Mouse (Mus musculus) urinary bladder, postnatal 10 days (tissue): Measurements from ENCODE around the gene Zfp462.

ENCODE experiments used
- DNase-seq: peaks from one replicate; pipeline ENCODE4 v3.0.0; 2022; ENCODE audit warnings: low spot score

Gene Zfp462

GRCm38 (mm10) chr4:55117839-55118487 lies 173.1 kb downstream of the Zfp462 start:
- no peak for DNase-seq

- no peak for DNase-seq
Measured at GRCm38 (mm10) chr4:55121126-55121525, 176.3 kb downstream of the Zfp462 start.

GRCm38 (mm10) chr4:55121952-55122351 lies 177.1 kb downstream of the Zfp462 start:
- DNase-seq = no peak

GRCm38 (mm10) chr4:55124126-55124525 lies 179.3 kb downstream of the Zfp462 start:
- DNase-seq = no peak

DNA sequence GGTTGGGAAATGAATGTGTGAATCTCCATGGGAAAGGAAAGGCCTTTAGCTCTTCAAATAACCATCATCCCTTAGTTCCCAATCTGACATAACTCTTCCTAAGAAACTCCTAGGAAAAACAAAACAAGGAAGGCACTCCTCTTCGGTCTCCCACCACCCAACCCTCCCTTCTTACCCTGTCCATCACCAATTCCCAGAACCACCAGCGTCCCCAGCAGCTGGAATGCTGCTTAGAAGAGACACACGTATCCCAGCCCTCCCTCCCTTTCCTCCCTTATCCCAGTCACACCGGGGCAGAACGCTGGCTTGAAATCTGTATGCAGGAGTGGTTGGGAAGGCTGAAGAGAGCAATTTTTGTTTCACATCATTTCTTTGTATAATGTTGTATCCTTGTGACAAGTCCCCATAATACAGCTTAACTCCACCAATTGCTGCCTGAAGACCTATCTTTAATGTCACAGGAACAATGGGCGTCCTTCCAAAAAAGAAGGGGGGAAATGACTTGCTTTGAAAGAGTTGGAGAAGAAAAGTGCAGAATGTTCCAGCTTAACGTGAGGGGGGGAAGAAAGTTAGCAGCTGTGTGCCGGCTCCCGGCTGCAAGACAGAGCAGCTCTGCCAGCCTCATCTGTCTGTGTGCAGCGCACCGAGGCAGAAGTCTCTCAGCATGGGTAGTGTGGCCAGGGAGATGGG lies 180.3 kb downstream of the Zfp462 start:
- DNase-seq = no peak

- no peak for DNase-seq
Measured at GRCm38 (mm10) chr4:55125738-55126054, 180.8 kb downstream of the Zfp462 start.

DNA sequence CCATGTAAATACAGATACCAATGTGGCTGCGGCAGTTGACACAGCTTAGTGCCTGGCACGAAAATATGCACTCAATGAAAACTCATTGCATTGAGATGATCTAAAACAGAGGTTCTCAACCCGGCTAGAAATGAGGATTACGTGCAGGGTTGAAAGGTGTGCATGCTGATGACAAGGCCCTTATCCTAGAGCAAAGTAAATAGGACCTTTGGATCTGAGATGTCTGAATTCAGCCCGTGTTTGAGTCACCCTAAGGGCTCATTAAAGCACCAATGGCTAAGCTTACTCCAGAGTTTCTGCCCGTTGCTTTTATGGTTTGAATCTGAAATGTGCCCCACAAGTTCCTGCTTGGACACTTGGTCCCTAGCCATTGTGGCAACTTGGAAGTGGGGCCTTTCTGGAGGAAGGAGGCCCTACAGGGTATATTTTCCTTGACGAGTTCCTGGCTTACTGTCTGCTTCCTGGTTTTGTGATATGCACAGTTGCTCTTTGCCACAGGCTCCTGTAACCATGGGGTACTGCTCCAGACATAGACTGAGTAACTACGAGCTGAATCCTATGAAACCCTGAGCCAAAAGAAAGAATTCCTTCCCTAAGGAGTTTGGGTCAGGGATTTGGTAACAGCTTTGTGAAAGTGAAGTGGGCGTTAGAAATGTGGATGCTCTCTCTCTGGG lies 182.5 kb downstream of the Zfp462 start:
- no peak for DNase-seq

- DNase-seq = no peak
Measured at GRCm38 (mm10) chr4:55128088-55128835, 183.4 kb downstream of the Zfp462 start.
